Mouse (Mus musculus) heart, embryonic 14.5 days (tissue): ENCODE measurements at regions not wholly inside any gene's neighbourhood (a gene's known extent, or its start where the extent isn't known, plus 50 kb on each side); places are given as distances from the start of the nearest gene placed in this dataset.

Experiments
- ATAC-seq: fragments of 200-750 bp; cut with Nextera tagmentation; 2 replicates; pipeline ENCODE4 v1.8.0; 2017; ENCODE audit warnings: low read depth, moderate TSS enrichment; ENCODE audit not compliant: insufficient number of reproducible peaks, insufficient read depth, low FRiP score
- H3K27ac ChIP-seq, 2 experiments: fragments of 200-500 bp in 1 of 2; fragments of 300-500 bp in 1 of 2; sonication (generic) in 1 of 2; replicated peaks in 1 of 2; 2 replicates each; pipeline ENCODE4 v1.5.1; 2012 to 2014; ENCODE audit warnings: low read depth in 2 of 2, low read length in 2 of 2, control low read depth in 1 of 2, mild to moderate bottlenecking in 1 of 2, mixed read lengths in 1 of 2; ENCODE audit not compliant: control insufficient read depth in 1 of 2, insufficient read depth in 1 of 2
- H3K27me3 ChIP-seq: fragments of 300-500 bp; sonication (generic); 2 replicates; pipeline ENCODE4 v1.6.1; 2014; ENCODE audit warnings: mild to moderate bottlenecking, low read length, control low read depth; ENCODE audit not compliant: control insufficient read depth, insufficient read depth
- H3K36me3 ChIP-seq: fragments of 300-500 bp; sonication (generic); 2 replicates; pipeline ENCODE4 v1.6.1; 2014; ENCODE audit warnings: mild to moderate bottlenecking, control low read depth, low read length, mixed read lengths; ENCODE audit not compliant: control insufficient read depth, insufficient read depth
- H3K4me1 ChIP-seq, 2 experiments: fragments of 200-500 bp in 1 of 2; fragments of 300-500 bp in 1 of 2; sonication (generic) in 1 of 2; 2 replicates each; pipeline ENCODE4 v1.6.1; 2012 to 2014; ENCODE audit warnings: low read length in 2 of 2, control low read depth in 1 of 2, mixed read lengths in 1 of 2; ENCODE audit not compliant: control insufficient read depth in 2 of 2, insufficient read depth in 2 of 2
- H3K4me2 ChIP-seq: fragments of 300-500 bp; sonication (generic); 2 replicates; pipeline ENCODE4 v1.6.1; 2014; ENCODE audit warnings: mild to moderate bottlenecking, low read length
- H3K4me3 ChIP-seq, 2 experiments: fragments of 200-500 bp in 1 of 2; fragments of 300-500 bp in 1 of 2; sonication (generic) in 1 of 2; 2 replicates each; pipeline ENCODE4 v1.5.1; 2012 to 2014; ENCODE audit warnings: low read length in 2 of 2, mild to moderate bottlenecking in 2 of 2, control low read depth in 1 of 2, low read depth in 1 of 2, moderate library complexity in 1 of 2; ENCODE audit not compliant: control insufficient read depth in 1 of 2, insufficient read depth in 1 of 2
- H3K9ac ChIP-seq: fragments of 300-500 bp; sonication (generic); 2 replicates; pipeline ENCODE4 v1.6.1; 2014; ENCODE audit warnings: mild to moderate bottlenecking, low read length
- H3K9me3 ChIP-seq: fragments of 300-500 bp; sonication (generic); 2 replicates; pipeline ENCODE4 v1.6.1; 2016; ENCODE audit warnings: low read length, control low read depth; ENCODE audit not compliant: control insufficient read depth
- WGBS: fragments of 180-500 bp; shearing (Covaris S2); extraction: QIAGEN DNeasy Blood & Tissue Kit; methylation state at CpG from one replicate; pipeline ENCODE4 v1.1.7; 2014; 5-methylcytosine and 5-hydroxymethylcytosine counted together

- H3K4me2 ChIP-seq, result peak overlapping the region; percentile 80
- H3K4me1 ChIP-seq, result peaks cover 25 to 42% of the 10 kb centered on the region in 2 experiments
- ATAC-seq, result no peak
- peaks cover 10% of the 10 kb centered on the region; the same call in 1 of the 2 replicates for H3K27me3 ChIP-seq
- WGBS, result 0% methylated on average over 11 of the region's 11 CpGs
- peak overlapping the region; percentile 78 for H3K9ac ChIP-seq
- H3K9me3 ChIP-seq, result no peaks in the 10 kb centered on the region
- H3K27ac ChIP-seq, result peak overlapping the region; percentile 87 to 90
- H3K4me3 ChIP-seq, result peak overlapping the region; percentile 34 to 36
- H3K36me3 ChIP-seq, result no peaks in the 10 kb centered on the region
Measured at GRCm38 (mm10) chr6:51170414-51170813, 262.1 kb upstream of the Nfe2l3 start.

- under 1% methylated on average over 11 of the region's 11 CpGs for WGBS
Measured at GRCm38 (mm10) chr6:51170871-51171270, 261.6 kb upstream of the Nfe2l3 start.

GRCm38 (mm10) chr6:51171761-51172160, 260.7 kb upstream of the Nfe2l3 start:
- H3K27me3 ChIP-seq, result peaks cover 24% of the 10 kb centered on the region

More at GRCm38 (mm10) chr6:51170871-51171270, 261.6 kb upstream of the Nfe2l3 start:
- peak overlapping the region; percentile 78; the same call in 1 of the 2 replicates for H3K9ac ChIP-seq
- no peaks in the 10 kb centered on the region for H3K9me3 ChIP-seq
- peaks cover 15% of the 10 kb centered on the region; the same call in 1 of the 2 replicates for H3K27me3 ChIP-seq
- ATAC-seq, result peak; percentile 80
- no peaks in the 10 kb centered on the region for H3K36me3 ChIP-seq
- peak overlapping the region in 1 of 2 experiments; percentile 87; a peak in 2 of 4 replicates for H3K27ac ChIP-seq
- H3K4me3 ChIP-seq, result peak overlapping the region in 1 of 2 experiments; percentile 36; a peak in 2 of 4 replicates
- peak overlapping the region; percentile 80 for H3K4me2 ChIP-seq
- H3K4me1 ChIP-seq, result peaks cover 23 to 42% of the 10 kb centered on the region in 2 experiments

GRCm38 (mm10) chr6:51172331-51172791, 260.1 kb upstream of the Nfe2l3 start:
- Histone ChIP-seq H3K9ac (peak overlapping the region; percentile 73), H3K4me2 (peak overlapping the region; percentile 76), H3K4me1 (peaks cover 23 to 42% of the 10 kb centered on the region in 2 experiments), H3K36me3 (no peaks in the 10 kb centered on the region), H3K4me3 (peak overlapping the region; percentile 32 to 47), H3K9me3 (no peaks in the 10 kb centered on the region), H3K27ac (peak overlapping the region; percentile 81 to 89), H3K27me3 (peaks cover 30% of the 10 kb centered on the region)
- WGBS, result 6% methylated on average over 12 of the region's 12 CpGs
- ATAC-seq, result no peak

More at GRCm38 (mm10) chr6:51171761-51172160, 260.7 kb upstream of the Nfe2l3 start:
- peaks cover 23 to 42% of the 10 kb centered on the region in 2 experiments for H3K4me1 ChIP-seq
- H3K27ac ChIP-seq, result peak overlapping the region; percentile 81 to 89
- no peaks in the 10 kb centered on the region for H3K9me3 ChIP-seq
- no peaks in the 10 kb centered on the region for H3K36me3 ChIP-seq
- H3K4me2 ChIP-seq, result peak overlapping the region; percentile 76
- ATAC-seq, result no peak
- H3K4me3 ChIP-seq, result peak overlapping the region; percentile 33 to 47
- peak overlapping the region; percentile 73 for H3K9ac ChIP-seq
- 2% methylated on average over 22 of the region's 22 CpGs for WGBS

GRCm38 (mm10) chr6:51172856-51173619, 259.4 kb upstream of the Nfe2l3 start:
- H3K9ac ChIP-seq, result peak overlapping the region; percentile 73
- peaks cover 34% of the 10 kb centered on the region for H3K27me3 ChIP-seq
- peak overlapping the region; percentile 76 for H3K4me2 ChIP-seq
- H3K36me3 ChIP-seq, result no peaks in the 10 kb centered on the region
- peak; percentile 90 for ATAC-seq
- peaks cover 23 to 42% of the 10 kb centered on the region in 2 experiments; a peak in 3 of 4 replicates for H3K4me1 ChIP-seq
- under 1% methylated on average over 25 of the region's 25 CpGs for WGBS
- peak overlapping the region; percentile 81 to 89 for H3K27ac ChIP-seq
- H3K9me3 ChIP-seq, result no peaks in the 10 kb centered on the region
- peak overlapping the region; percentile 41 to 47 for H3K4me3 ChIP-seq

- peak overlapping the region; percentile 76 for H3K4me2 ChIP-seq
- H3K4me1 ChIP-seq, result peaks cover 21 to 36% of the 10 kb centered on the region in 2 experiments; a peak in 3 of 4 replicates
- H3K36me3 ChIP-seq, result no peaks in the 10 kb centered on the region
- ATAC-seq, result no peak
- WGBS, result 4% methylated on average over 28 of the region's 28 CpGs
- H3K27ac ChIP-seq, result peak overlapping the region; percentile 76 to 87
- H3K9me3 ChIP-seq, result no peaks in the 10 kb centered on the region
- H3K9ac ChIP-seq, result peak overlapping the region; percentile 71
- peak overlapping the region; percentile 41 to 47 for H3K4me3 ChIP-seq
- H3K27me3 ChIP-seq, result peaks cover 34% of the 10 kb centered on the region
Measured at GRCm38 (mm10) chr6:51173620-51174442, 258.6 kb upstream of the Nfe2l3 start.

GRCm38 (mm10) chr6:51174443-51175021, 257.9 kb upstream of the Nfe2l3 start:
- Histone ChIP-seq H3K4me3 (peak overlapping the region; percentile 41 to 47; a peak in 3 of 4 replicates), H3K36me3 (no peaks in the 10 kb centered on the region), H3K27me3 (peaks cover 34% of the 10 kb centered on the region), H3K4me1 (peaks cover 21 to 29% of the 10 kb centered on the region in 2 experiments; a peak in 3 of 4 replicates), H3K9me3 (no peaks in the 10 kb centered on the region), H3K9ac (peak overlapping the region; percentile 71), H3K4me2 (peak overlapping the region; percentile 76), H3K27ac (no peak overlapping the region)
- WGBS, result 11% methylated on average over 18 of the region's 18 CpGs
- ATAC-seq, result no peak
